Mouse (Mus musculus) lung, embryonic 14.5 days (tissue): ENCODE results near the gene Golga4. TPM values are rescaled to one million over a fixed set of nuclear protein-coding genes. Genes with fewer than 3 reads are reported as not detected.
A peak's percentile ranks its signal among the peaks of the same experiment; 100 is the strongest.

Experiments
- ATAC-seq: fragments of 200-750 bp; cut with Nextera tagmentation; 2 replicates; pipeline ENCODE4 v1.8.0; 2017; ENCODE audit warnings: mild to moderate bottlenecking, moderate TSS enrichment, moderate library complexity; ENCODE audit not compliant: insufficient read depth
- DNase-seq: peaks from one replicate; pipeline ENCODE4 v3.0.0-alpha.2; 2015
- H3K27ac ChIP-seq: fragments of 300-500 bp; sonication (generic); 2 replicates; pipeline ENCODE4 v1.5.1; 2014; ENCODE audit warnings: low read depth, mild to moderate bottlenecking, moderate library complexity
- H3K27me3 ChIP-seq: fragments of 300-500 bp; sonication (generic); 2 replicates; pipeline ENCODE4 v1.6.1; 2014; ENCODE audit warnings: low read length, control low read depth; ENCODE audit not compliant: insufficient read depth
- H3K36me3 ChIP-seq: fragments of 300-500 bp; sonication (generic); 2 replicates; pipeline ENCODE4 v1.6.1; 2014; ENCODE audit warnings: control low read depth; ENCODE audit not compliant: insufficient read depth
- H3K4me1 ChIP-seq: fragments of 300-500 bp; sonication (generic); 2 replicates; pipeline ENCODE4 v1.6.1; 2014; ENCODE audit warnings: antibody characterized with exemption, control low read depth; ENCODE audit not compliant: insufficient read depth
- H3K4me2 ChIP-seq: fragments of 300-500 bp; sonication (generic); 2 replicates; pipeline ENCODE4 v1.6.1; 2014; ENCODE audit warnings: mild to moderate bottlenecking
- H3K4me3 ChIP-seq: fragments of 300-500 bp; sonication (generic); 2 replicates; pipeline ENCODE4 v1.5.1; 2014; ENCODE audit warnings: low read depth, low read length
- H3K9ac ChIP-seq: fragments of 300-500 bp; sonication (generic); 2 replicates; pipeline ENCODE4 v1.6.1; 2014
- H3K9me3 ChIP-seq: fragments of 300-500 bp; sonication (generic); 2 replicates; pipeline ENCODE4 v1.6.1; 2016; ENCODE audit warnings: low read depth, low read length, control low read depth
- CTCF ChIP-seq: IDR thresholded peaks from 2 replicates; pipeline ENCODE4 v1.5.1; 2016; ENCODE audit warnings: antibody characterized with exemption, low read depth
- WGBS: fragments of 180-500 bp; shearing (Covaris S2); extraction: QIAGEN DNeasy Blood & Tissue Kit; methylation state at CpG from one replicate; pipeline ENCODE4 v1.1.7; 2014; 5-methylcytosine and 5-hydroxymethylcytosine counted together
- polyA plus RNA-seq: library from polyadenylated mRNA; unstranded; fragments of >200 nt; fragmentation: Nextera tagmentation; extraction: Ambion mirVana; gene quantifications from 2 replicates; pipeline ENCODE4 v1.2.1, GENCODE M21; 2014

Gene Golga4
- polyA plus RNA-seq, 1 experiment from 2014 or later, result 53.3 TPM

DNA sequence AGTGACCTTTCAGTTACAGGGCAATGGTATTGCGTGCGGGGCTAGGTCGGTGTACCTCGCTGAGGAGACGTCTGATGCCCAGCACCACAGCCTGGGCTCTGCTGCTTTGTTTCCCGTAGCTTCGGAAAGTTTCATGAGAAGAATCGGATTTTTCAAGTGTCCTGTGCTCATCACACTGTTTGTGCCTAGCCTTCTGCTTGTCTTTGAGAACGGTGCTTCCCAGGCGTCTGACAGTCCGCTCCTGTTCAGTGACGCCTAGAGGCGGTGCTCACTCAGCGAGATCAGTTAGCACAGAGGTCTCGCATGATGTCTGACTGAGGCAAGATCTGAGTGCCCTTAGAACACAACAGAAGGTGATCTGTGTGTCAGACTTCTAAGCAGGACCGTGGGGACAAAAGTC lies 58.6 kb downstream of the Golga4 start:
- ATAC-seq, result no peak
- H3K9me3 ChIP-seq, result no peaks in the 10 kb centered on the region

DNA sequence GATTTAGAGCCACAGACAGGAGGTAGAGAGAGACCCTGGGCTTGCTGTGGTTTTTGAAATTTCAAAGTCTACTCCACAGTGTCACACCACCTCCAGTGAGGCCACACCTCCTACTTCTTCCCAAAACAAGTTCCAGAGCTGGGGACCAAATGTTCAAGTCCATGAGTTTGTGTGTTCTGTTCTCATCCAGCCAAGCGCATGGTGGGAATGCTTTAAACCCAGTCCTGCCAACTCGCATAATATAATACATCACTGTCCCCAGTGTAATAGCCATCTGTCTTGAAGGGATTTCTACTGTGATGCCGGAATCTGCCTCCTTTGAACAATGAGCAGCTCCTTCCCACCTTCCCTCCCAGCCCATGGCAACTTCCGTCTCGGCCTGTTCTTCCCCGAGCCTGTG lies 63.3 kb downstream of the Golga4 start:
- no peak for TF ChIP-seq CTCF
- no peak overlapping the region for H3K9ac ChIP-seq
- peaks cover 86% of the 10 kb centered on the region for H3K36me3 ChIP-seq
- H3K4me3 ChIP-seq, result no peak overlapping the region
- DNase-seq, result no peak
- no peaks in the 10 kb centered on the region for H3K9me3 ChIP-seq
- WGBS, result 86% methylated on average over 6 of the region's 6 CpGs
- no peaks in the 10 kb centered on the region for H3K4me1 ChIP-seq
- H3K4me2 ChIP-seq, result no peak overlapping the region
- ATAC-seq, result no peak
- H3K27ac ChIP-seq, result no peak overlapping the region
- H3K27me3 ChIP-seq, result no peaks in the 10 kb centered on the region

More for the DNA sequence above, 58.6 kb downstream of the Golga4 start:
- 81% methylated on average over 16 of the region's 16 CpGs for WGBS
- H3K4me3 ChIP-seq, result no peak overlapping the region
- peaks cover 88% of the 10 kb centered on the region for H3K36me3 ChIP-seq
- DNase-seq, result no peak
- no peaks in the 10 kb centered on the region for H3K27me3 ChIP-seq
- no peak overlapping the region for H3K4me2 ChIP-seq
- H3K27ac ChIP-seq, result no peak overlapping the region
- H3K4me1 ChIP-seq, result no peaks in the 10 kb centered on the region
- no peak for TF ChIP-seq CTCF
- H3K9ac ChIP-seq, result no peak overlapping the region

DNA sequence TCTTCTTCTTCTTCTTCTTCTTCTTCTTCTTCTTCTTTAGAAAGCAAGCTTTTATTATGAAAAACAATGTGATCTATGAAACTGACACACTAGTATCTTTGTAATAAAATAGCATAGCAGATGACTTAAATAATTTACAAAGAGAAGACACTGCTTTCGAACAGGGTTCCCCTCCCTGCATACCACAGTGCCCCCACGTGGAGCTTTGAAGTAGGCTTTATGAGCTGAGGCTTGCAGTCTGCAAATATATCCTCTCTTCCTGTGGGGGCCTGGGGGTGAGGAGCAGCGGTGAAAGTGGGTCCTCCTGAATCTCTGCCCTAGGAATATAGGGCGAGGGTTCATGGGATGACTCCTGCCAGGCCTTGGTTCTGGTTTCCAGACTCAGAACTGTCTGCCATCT lies 64.8 kb downstream of the Golga4 start:
- no peaks in the 10 kb centered on the region for H3K9me3 ChIP-seq
- no peak overlapping the region for H3K27ac ChIP-seq
- H3K4me3 ChIP-seq, result no peak overlapping the region
- 79% methylated on average over 4 of the region's 4 CpGs for WGBS
- H3K4me2 ChIP-seq, result no peak overlapping the region
- ATAC-seq, result no peak
- TF ChIP-seq CTCF, result peak; percentile 28; the same call in 1 of the 2 replicates
- H3K27me3 ChIP-seq, result no peaks in the 10 kb centered on the region
- DNase-seq, result no peak
- peaks cover 86% of the 10 kb centered on the region for H3K36me3 ChIP-seq
- H3K4me1 ChIP-seq, result no peaks in the 10 kb centered on the region
- no peak overlapping the region for H3K9ac ChIP-seq

DNA sequence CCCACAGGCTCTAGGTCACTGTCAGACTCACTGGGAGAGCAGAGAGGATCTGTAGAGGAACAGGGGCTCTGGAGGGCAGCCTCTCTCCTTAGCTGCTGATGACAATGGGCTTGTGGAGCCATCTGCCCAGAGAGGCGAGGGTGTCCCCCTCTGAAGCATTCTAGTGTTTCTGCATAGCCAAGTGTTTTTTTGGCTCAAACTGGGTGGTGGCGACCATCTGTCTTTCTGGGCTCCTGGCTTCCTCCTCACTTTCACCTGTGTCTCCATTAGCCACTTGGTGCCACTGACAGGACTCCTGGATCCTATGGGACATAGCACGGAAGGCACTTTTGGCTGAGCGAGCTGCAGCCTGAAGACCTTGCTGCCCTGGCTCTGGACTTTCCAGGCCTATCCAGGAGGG lies 65.6 kb downstream of the Golga4 start:
- no peak for DNase-seq
- no peaks in the 10 kb centered on the region for H3K9me3 ChIP-seq
- no peaks in the 10 kb centered on the region for H3K27me3 ChIP-seq
- 80% methylated on average over 4 of the region's 4 CpGs for WGBS
- no peak for TF ChIP-seq CTCF
- H3K9ac ChIP-seq, result no peak overlapping the region
- no peak for ATAC-seq
- H3K4me1 ChIP-seq, result no peaks in the 10 kb centered on the region
- peaks cover 86% of the 10 kb centered on the region for H3K36me3 ChIP-seq
- H3K4me3 ChIP-seq, result no peak overlapping the region
- H3K27ac ChIP-seq, result no peak overlapping the region
- no peak overlapping the region for H3K4me2 ChIP-seq

DNA sequence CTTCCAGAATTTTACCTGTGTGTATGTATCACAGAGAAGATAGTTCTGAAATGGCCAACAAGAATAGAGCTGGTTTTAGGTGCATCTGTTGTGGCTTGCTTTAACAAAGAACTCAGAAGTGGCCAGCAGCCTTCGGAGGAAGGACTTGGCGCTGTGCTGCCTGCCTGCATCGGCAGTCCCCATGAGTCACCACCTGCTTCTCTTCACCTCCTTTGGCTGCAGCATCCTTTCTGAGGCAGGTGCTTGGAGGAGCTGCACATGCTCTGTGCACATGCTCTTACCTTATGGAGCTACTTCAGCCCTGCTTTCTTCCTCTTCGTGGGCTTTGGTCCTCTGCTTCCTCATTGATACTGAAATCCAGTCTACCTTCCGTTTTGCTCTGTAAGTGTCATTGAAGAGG lies 68.8 kb downstream of the Golga4 start:
- WGBS, result 92% methylated on average over 5 of the region's 5 CpGs

DNA sequence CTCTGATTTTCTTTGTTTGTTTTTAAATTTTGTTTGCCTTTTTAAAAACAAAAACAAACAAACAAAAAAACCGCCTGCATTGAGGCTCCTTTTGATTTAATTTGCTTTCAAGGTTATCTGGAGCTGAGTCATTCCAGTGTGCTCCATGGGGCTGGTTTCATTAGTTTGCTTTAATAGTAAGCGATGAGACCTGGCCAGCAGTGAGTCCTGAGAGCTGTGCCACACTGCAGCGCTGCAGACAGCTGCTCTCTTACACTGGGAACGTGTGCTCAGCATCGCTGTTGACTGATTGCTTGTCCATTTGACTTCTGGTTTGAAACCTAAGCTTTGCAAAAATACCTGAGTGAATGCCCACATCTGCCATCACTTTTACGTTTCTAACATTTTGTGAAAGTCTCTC lies 74.3 kb downstream of the Golga4 start:
- 60% methylated on average over 6 of the region's 6 CpGs for WGBS
- no peak overlapping the region for H3K27ac ChIP-seq
- TF ChIP-seq CTCF, result no peak
- peaks cover 72% of the 10 kb centered on the region for H3K36me3 ChIP-seq
- no peaks in the 10 kb centered on the region for H3K27me3 ChIP-seq
- H3K9me3 ChIP-seq, result no peaks in the 10 kb centered on the region
- no peaks in the 10 kb centered on the region for H3K4me1 ChIP-seq
- no peak overlapping the region for H3K9ac ChIP-seq
- no peak for ATAC-seq
- H3K4me3 ChIP-seq, result no peak overlapping the region
- H3K4me2 ChIP-seq, result no peak overlapping the region
- no peak for DNase-seq

More for the DNA sequence above, 68.8 kb downstream of the Golga4 start:
- Histone ChIP-seq H3K4me2 (no peak overlapping the region), H3K9me3 (no peaks in the 10 kb centered on the region), H3K36me3 (peaks cover 81% of the 10 kb centered on the region), H3K27me3 (no peaks in the 10 kb centered on the region), H3K27ac (no peak overlapping the region), H3K4me1 (no peaks in the 10 kb centered on the region), H3K4me3 (no peak overlapping the region), H3K9ac (no peak overlapping the region)
- TF ChIP-seq CTCF, result no peak
- ATAC-seq (no peak), DNase-seq (no peak)

DNA sequence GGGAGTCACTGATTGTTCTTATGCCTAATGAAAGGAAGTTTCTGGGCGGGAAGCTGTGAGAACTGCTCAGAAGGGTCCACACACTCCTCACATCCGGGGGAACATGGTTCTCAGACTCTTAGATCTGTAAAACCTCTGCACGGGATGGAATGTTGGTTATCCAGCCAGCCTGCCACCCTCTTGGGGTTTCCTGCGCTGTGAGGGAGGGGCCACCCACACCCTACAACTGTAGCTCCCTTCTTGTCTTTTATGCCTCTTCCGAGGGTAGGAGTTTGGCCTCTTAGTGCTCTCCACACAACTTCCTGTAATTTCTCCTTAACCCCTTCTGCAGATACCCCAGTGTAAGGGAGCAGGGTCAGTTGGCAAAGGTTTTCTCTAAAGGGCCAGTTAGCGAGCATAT lies 76.7 kb downstream of the Golga4 start:
- Histone ChIP-seq H3K9me3 (no peaks in the 10 kb centered on the region), H3K4me2 (no peak overlapping the region), H3K4me3 (no peak overlapping the region), H3K27ac (no peak overlapping the region), H3K27me3 (no peaks in the 10 kb centered on the region), H3K9ac (no peak overlapping the region), H3K4me1 (no peaks in the 10 kb centered on the region), H3K36me3 (peaks cover 51% of the 10 kb centered on the region)
- WGBS, result 58% methylated on average over 6 of the region's 6 CpGs
- no peak for TF ChIP-seq CTCF
- DNase-seq (no peak), ATAC-seq (no peak)

DNA sequence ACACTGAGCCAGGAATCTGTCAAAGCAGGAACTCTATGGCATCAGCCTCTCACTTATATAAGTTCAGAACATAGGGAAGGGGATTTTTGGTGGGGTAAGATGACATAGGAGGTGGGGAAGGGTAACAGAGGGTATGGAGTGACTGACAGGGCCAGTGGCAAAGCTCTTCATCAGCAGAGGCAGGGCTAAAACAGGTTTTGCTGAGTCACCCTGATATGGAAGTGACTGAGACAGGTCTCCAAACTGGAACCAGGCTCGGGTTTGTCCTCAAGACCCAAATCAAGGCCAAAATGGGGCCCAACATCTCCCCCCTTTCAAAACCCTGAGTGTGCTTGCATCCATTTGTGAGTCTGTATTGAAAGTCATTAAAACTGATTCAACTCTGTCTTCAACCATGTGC lies 78.8 kb downstream of the Golga4 start:
- no peak overlapping the region for H3K27ac ChIP-seq
- no peak overlapping the region for H3K9ac ChIP-seq
- peaks cover 37% of the 10 kb centered on the region for H3K36me3 ChIP-seq
- no peaks in the 10 kb centered on the region for H3K27me3 ChIP-seq
- H3K4me3 ChIP-seq, result no peak overlapping the region
- DNase-seq, result no peak
- WGBS, result 56% methylated on average over 1 of the region's 1 CpGs
- ATAC-seq, result no peak
- no peak for TF ChIP-seq CTCF
- H3K4me2 ChIP-seq, result no peak overlapping the region
- H3K9me3 ChIP-seq, result no peaks in the 10 kb centered on the region
- H3K4me1 ChIP-seq, result no peaks in the 10 kb centered on the region
